Mouse (Mus musculus): ENCODE measurements around the gene Itpkc.

- TF ChIP-seq ZC3H11A (IDR thresholded peaks at IDR 0.05; ENCODE audit: borderline replicate concordance, low read depth, low read length): no peak
- TF ChIP-seq CHD2 (IDR thresholded peaks at IDR 0.05; ENCODE audit: low read depth, low read length): no peak
These were observed 30.8 kb upstream of the Itpkc start for GRCm38 (mm10) chr7:27259271-27259721.
